Mouse (Mus musculus) lung, postnatal 0 days (tissue): Measurements from ENCODE around the gene Slc22a20.

ENCODE experiments used
- CTCF ChIP-seq: IDR thresholded peaks from 2 replicates; pipeline ENCODE4 v1.5.1; 2016; ENCODE audit warnings: antibody characterized with exemption, mild to moderate bottlenecking
- EP300 ChIP-seq: IDR thresholded peaks from 2 replicates; pipeline ENCODE4 v1.6.1; 2016; ENCODE audit warnings: antibody characterized with exemption, mild to moderate bottlenecking, control low read depth

- TF ChIP-seq EP300 (no peak), CTCF (no peak)
Measured at GRCm38 (mm10) chr19:5964804-5965203, 21.1 kb downstream of the Slc22a20 start.
